Comparison of ENCODE assay signal across 8 mouse cellular contexts in genomic region chr3:122467977-122468376, GRCm38 (mm10).
DNase-seq lines count a peak whose midpoint lies in the region; ATAC-seq and TF ChIP-seq lines count a peak whose summit lies in the region.

No protein-coding gene starts in this region.

- peaks cover 2% of the 10 kb centered on the region; the same call in 1 of the 2 replicates for H3K4me1 ChIP-seq in liver, adult 2 months (ENCODE audit: control insufficient read depth, insufficient read depth, low read length)
- H3K4me1 ChIP-seq in ES-Bruce4 (ENCODE audit: control insufficient read depth, insufficient read depth, low read length) = peaks cover 2% of the 10 kb centered on the region
- no peaks in the 10 kb centered on the region for H3K4me1 ChIP-seq in bone marrow macrophage, adult 2 months (ENCODE audit: control insufficient read depth, insufficient read depth, low read length)
- H3K4me1 ChIP-seq in hindbrain, embryonic 14.5 days (replicated peaks; ENCODE audit: control insufficient read depth, insufficient read depth, low read length) = 0 out of 2 replicates have a peak, but pooled peaks cover 3% of the 10 kb centered on the region

- H3K27ac ChIP-seq in liver, adult 2 months (replicated peaks; ENCODE audit: insufficient read depth, low read depth, low read length) = no peak overlapping the region
- H3K27ac ChIP-seq in ES-Bruce4 (ENCODE audit: insufficient read depth, low read length) = no peak overlapping the region
- H3K27ac ChIP-seq in bone marrow macrophage, adult 2 months (ENCODE audit: insufficient read depth, low read depth, low read length) = no peak overlapping the region
- no peak overlapping the region for H3K27ac ChIP-seq in hindbrain, embryonic 14.5 days

- peak; percentile 49 for DNase-seq in liver, adult 2 months (ENCODE audit: extremely low read depth, low read depth, low spot score)
- no peak for DNase-seq in liver
- DNase-seq in adrenal gland, adult 18-20 months (ENCODE audit: low spot score in 2 of 2) = no peak
- DNase-seq in urinary bladder, postnatal 4 days (ENCODE audit: low spot score in 2 of 2) = no peak
- DNase-seq in hindbrain, embryonic 14.5 days (ENCODE audit: low spot score) = no peak

- no peak for TF ChIP-seq POLR2A in liver, adult 2 months (IDR thresholded peaks at IDR 0.05; ENCODE audit: extremely low read depth, insufficient read depth, low read length)
- no peak for TF ChIP-seq POLR2A in ES-Bruce4 (IDR thresholded peaks at IDR 0.05; ENCODE audit: insufficient read depth, low read length)
- no peak for TF ChIP-seq POLR2A in bone marrow macrophage, adult 2 months (IDR thresholded peaks at IDR 0.05; ENCODE audit: borderline replicate concordance, low read depth, low read length)

- peaks cover 3% of the 10 kb centered on the region; the same call in 1 of the 2 replicates for H3K79me2 ChIP-seq in liver, adult 2 months (ENCODE audit: control insufficient read depth, insufficient read depth, low read length)

- peak; percentile 64; the same call in 1 of the 2 replicates for ATAC-seq in megakaryocyte-erythroid progenitor cell, adult 5-6 weeks (replicated peaks; ENCODE audit: low FRiP score, low TSS enrichment, poor library complexity, severe bottlenecking)
- no peak for ATAC-seq in hindbrain, embryonic 14.5 days (ENCODE audit: low FRiP score)

- H3K9ac ChIP-seq in liver, adult 2 months (ENCODE audit: low read depth, low read length) = no peak overlapping the region
- no peak overlapping the region for H3K9ac ChIP-seq in ES-Bruce4 (ENCODE audit: low read depth, poor library complexity, severe bottlenecking)
- H3K9ac ChIP-seq in hindbrain, embryonic 14.5 days = no peak overlapping the region

- no peak for TF ChIP-seq EP300 in ES-Bruce4 (IDR thresholded peaks at IDR 0.05; ENCODE audit: insufficient read depth, low read depth, low read length)

- H3K4me3 ChIP-seq in liver, adult 2 months (ENCODE audit: insufficient read depth, low read depth, low read length) = no peak overlapping the region
- H3K4me3 ChIP-seq in ES-Bruce4 (ENCODE audit: low read depth, low read length) = no peak overlapping the region
- no peak overlapping the region for H3K4me3 ChIP-seq in bone marrow macrophage, adult 2 months (ENCODE audit: insufficient read depth, low read length)
- H3K4me3 ChIP-seq in hindbrain, embryonic 14.5 days (replicated peaks; ENCODE audit: low read length) = no peak overlapping the region

- WGBS in liver, adult 2 months = 89% methylated on average over 2 of the region's 2 CpGs
- 53% methylated on average over 2 of the region's 2 CpGs for WGBS in hindbrain, embryonic 14.5 days

- no peaks in the 10 kb centered on the region for H3K9me3 ChIP-seq in ES-Bruce4 (replicated peaks; ENCODE audit: control insufficient read depth, insufficient read depth, low read length, poor library complexity, severe bottlenecking)
- H3K9me3 ChIP-seq in hindbrain, embryonic 14.5 days (ENCODE audit: control insufficient read depth, low read length) = no peaks in the 10 kb centered on the region

- H3K27me3 ChIP-seq in liver, adult 2 months (ENCODE audit: control insufficient read depth, insufficient read depth, low read length) = no peaks in the 10 kb centered on the region
- H3K27me3 ChIP-seq in ES-Bruce4 (ENCODE audit: control insufficient read depth, insufficient read depth, low read length, poor library complexity, severe bottlenecking) = no peaks in the 10 kb centered on the region
- no peaks in the 10 kb centered on the region for H3K27me3 ChIP-seq in hindbrain, embryonic 14.5 days (ENCODE audit: control insufficient read depth, insufficient read depth, low read length)

- H3K36me3 ChIP-seq in liver, adult 2 months (ENCODE audit: control insufficient read depth, insufficient read depth, low read length) = no peaks in the 10 kb centered on the region
- H3K36me3 ChIP-seq in ES-Bruce4 (ENCODE audit: control insufficient read depth, insufficient read depth, low read length, poor library complexity, severe bottlenecking) = no peaks in the 10 kb centered on the region
- no peaks in the 10 kb centered on the region for H3K36me3 ChIP-seq in hindbrain, embryonic 14.5 days (replicated peaks; ENCODE audit: control insufficient read depth, insufficient read depth)

- H3K4me2 ChIP-seq in hindbrain, embryonic 14.5 days (replicated peaks) = no peak overlapping the region

- TF ChIP-seq CTCF in liver, adult 2 months (IDR thresholded peaks at IDR 0.05; ENCODE audit: low read depth, low read length) = peak; percentile 52
- TF ChIP-seq CTCF in ES-Bruce4 (IDR thresholded peaks at IDR 0.05; ENCODE audit: low read depth, low read length) = peak; percentile 32
- TF ChIP-seq CTCF in bone marrow macrophage, adult 2 months (IDR thresholded peaks at IDR 0.05; ENCODE audit: low read depth, low read length) = peak; percentile 36; the same call in 1 of the 2 replicates
